In genomic region chr14:118569586-118569985, GRCm38 (mm10) we compare ENCODE assay signal across 25 mouse cellular contexts.
DNase-seq lines count a peak whose midpoint lies in the region; ATAC-seq and TF ChIP-seq lines count a peak whose summit lies in the region.
"Had no signal": no experiment of that assay in that cellular context is flagged by ENCODE, and none has a peak within 500 bp of the region (broad histone marks: within the 10 kb centered on the region; RNA-seq: fewer than 3 reads in every experiment).

No protein-coding gene starts in this region.

- in situ Hi-C loops in ES-E14 (cut with MboI; ENCODE audit: low sequenced_read_pairs in 2 of 2, unreplicated experiment in 2 of 2), result no loop called here

- no peaks in the 10 kb centered on the region for H3K27me3 ChIP-seq in kidney, postnatal 0 days (ENCODE audit: insufficient read depth, low read length)
- H3K27me3 ChIP-seq in kidney, adult 2 months (replicated peaks; ENCODE audit: control insufficient read depth, insufficient read depth, low read length), result no peaks in the 10 kb centered on the region
- H3K27me3 ChIP-seq in hindbrain, embryonic 13.5 days, result 0 out of 2 replicates have a peak, but pooled peaks cover 6% of the 10 kb centered on the region
- no peaks in the 10 kb centered on the region for H3K27me3 ChIP-seq in cerebellum, adult 2 months (ENCODE audit: control insufficient read depth, insufficient read depth, low read length)
- H3K27me3 ChIP-seq: embryonic facial prominence, embryonic 13.5 days; embryonic facial prominence, embryonic 15.5 days; Patski had no signal

- no peak overlapping the region for H3K27ac ChIP-seq in kidney, postnatal 0 days
- no peak overlapping the region for H3K27ac ChIP-seq in kidney, adult 2 months (ENCODE audit: insufficient read depth, low read depth, low read length)
- H3K27ac ChIP-seq in ES-E14 (ENCODE audit: insufficient read depth, low read depth, low read length, poor library complexity, severe bottlenecking), result no peak overlapping the region
- H3K27ac ChIP-seq in hindbrain, embryonic 13.5 days, result no peak overlapping the region
- H3K27ac ChIP-seq in cerebellum, adult 2 months (ENCODE audit: insufficient read depth, low read length), result no peak overlapping the region
- H3K27ac ChIP-seq: embryonic facial prominence, embryonic 13.5 days; embryonic facial prominence, embryonic 15.5 days; forebrain, embryonic 10.5 days; forebrain, embryonic 12.5 days had no signal

- TF ChIP-seq POLR2A in kidney, adult 2 months (IDR thresholded peaks at IDR 0.05; ENCODE audit: low read depth, low read length), result no peak
- TF ChIP-seq POLR2A in cerebellum, adult 2 months (IDR thresholded peaks at IDR 0.05; ENCODE audit: borderline replicate concordance, insufficient read depth, low read length), result no peak

- H3K4me2 ChIP-seq in kidney, postnatal 0 days (ENCODE audit: low read length), result no peak overlapping the region
- no peak overlapping the region for H3K4me2 ChIP-seq in hindbrain, embryonic 13.5 days
- H3K4me2 ChIP-seq: embryonic facial prominence, embryonic 13.5 days; embryonic facial prominence, embryonic 15.5 days; forebrain, embryonic 12.5 days had no signal

- peak; percentile 51 for DNase-seq in kidney, postnatal 0 days (ENCODE audit: low spot score)
- DNase-seq in kidney, adult 2 months, result no peak
- no peak for DNase-seq in ES-E14 (ENCODE audit: low read depth, low spot score)
- DNase-seq in retina, embryonic 14.5 days (ENCODE audit: low spot score), result peak; percentile 28
- DNase-seq in cerebellum, adult 2 months, result no peak
- DNase-seq: adrenal gland, adult 8-10 months; adrenal gland, postnatal 14 days; adrenal gland, postnatal 36 days; cerebellum, adult 11-12 months; cerebellum, adult 8-10 months; cerebellum, adult 9-11 months; cerebellum, postnatal 14 days; cerebellum, postnatal 36 days; embryo, embryonic 11 days had no signal

- H3K36me3 ChIP-seq in kidney, postnatal 0 days (ENCODE audit: insufficient read depth, low read length), result no peaks in the 10 kb centered on the region
- H3K36me3 ChIP-seq in kidney, adult 2 months (ENCODE audit: control insufficient read depth, insufficient read depth, low read length), result no peaks in the 10 kb centered on the region
- peaks cover 10% of the 10 kb centered on the region; the same call in 1 of the 2 replicates for H3K36me3 ChIP-seq in ES-E14 (ENCODE audit: control insufficient read depth, insufficient read depth, low read length, poor library complexity, severe bottlenecking)
- no peaks in the 10 kb centered on the region for H3K36me3 ChIP-seq in hindbrain, embryonic 13.5 days
- H3K36me3 ChIP-seq: embryonic facial prominence, embryonic 13.5 days; embryonic facial prominence, embryonic 15.5 days; forebrain, embryonic 10.5 days; forebrain, embryonic 12.5 days had no signal

- no peak overlapping the region for H3K4me3 ChIP-seq in kidney, postnatal 0 days (replicated peaks; ENCODE audit: low read depth, low read length)
- no peak overlapping the region for H3K4me3 ChIP-seq in kidney, adult 2 months (ENCODE audit: insufficient read depth, low read depth, low read length)
- H3K4me3 ChIP-seq in ES-E14 (ENCODE audit: insufficient read depth in 1 of 2, low read depth in 1 of 2, low read length in 2 of 2, poor library complexity in 1 of 2, severe bottlenecking in 1 of 2), result no peak overlapping the region
- H3K4me3 ChIP-seq in hindbrain, embryonic 13.5 days, result no peak overlapping the region
- H3K4me3 ChIP-seq in cerebellum, adult 2 months (replicated peaks; ENCODE audit: insufficient read depth, low read depth, low read length), result no peak overlapping the region
- H3K4me3 ChIP-seq: embryonic facial prominence, embryonic 13.5 days; embryonic facial prominence, embryonic 15.5 days; erythroblast, embryonic 14.5 days; forebrain, embryonic 10.5 days; forebrain, embryonic 12.5 days had no signal

- WGBS in kidney, postnatal 0 days, result 72% methylated on average over 13 of the region's 13 CpGs
- WGBS in kidney, adult 2 months, result 78% methylated on average over 13 of the region's 13 CpGs
- WGBS in hindbrain, embryonic 13.5 days, result 89% methylated on average over 13 of the region's 13 CpGs
- WGBS in cerebellum, adult 2 months, result 93% methylated on average over 13 of the region's 13 CpGs

- no peak for ATAC-seq in kidney, postnatal 0 days (replicated peaks; ENCODE audit: low FRiP score, low read depth)
- no peak for ATAC-seq in hindbrain, embryonic 13.5 days (ENCODE audit: low FRiP score)
- ATAC-seq: activated CD4-positive, CD25-positive, alpha-beta regulatory T cell, adult 4 months; forebrain, embryonic 14.5 days; forebrain, embryonic 16.5 days; Patski had no signal

- no peaks in the 10 kb centered on the region for H3K4me1 ChIP-seq in kidney, postnatal 0 days (replicated peaks; ENCODE audit: insufficient read depth, low read length)
- H3K4me1 ChIP-seq in kidney, adult 2 months (ENCODE audit: control insufficient read depth, insufficient read depth, low read length), result no peaks in the 10 kb centered on the region
- peaks cover 2 to 4% of the 10 kb centered on the region in 2 experiments; a peak in 1 of 4 replicates for H3K4me1 ChIP-seq in ES-E14 (ENCODE audit: control insufficient read depth in 2 of 2, insufficient read depth in 2 of 2, low read length in 2 of 2, poor library complexity in 1 of 2)
- peaks cover 21% of the 10 kb centered on the region for H3K4me1 ChIP-seq in hindbrain, embryonic 13.5 days (replicated peaks)
- H3K4me1 ChIP-seq in cerebellum, adult 2 months (ENCODE audit: control insufficient read depth, insufficient read depth, low read length), result no peaks in the 10 kb centered on the region; the same call in 1 of the 2 replicates

- no peak for TF ChIP-seq CTCF in kidney, postnatal 0 days (IDR thresholded peaks at IDR 0.05; ENCODE audit: low read depth)
- no peak for TF ChIP-seq CTCF in kidney, adult 2 months (conservative IDR thresholded peaks at IDR 0.05; ENCODE audit: insufficient read depth, insufficient read length, low read depth, low read length)
- no peak for TF ChIP-seq CTCF in cerebellum, adult 2 months (IDR thresholded peaks at IDR 0.05; ENCODE audit: borderline replicate concordance, insufficient read depth, low read depth, low read length)

- no peaks in the 10 kb centered on the region for H3K9me3 ChIP-seq in kidney, postnatal 0 days (replicated peaks; ENCODE audit: low read length)
- no peaks in the 10 kb centered on the region for H3K9me3 ChIP-seq in ES-E14 (ENCODE audit: control insufficient read depth, insufficient read depth, low read depth, low read length)
- no peaks in the 10 kb centered on the region for H3K9me3 ChIP-seq in hindbrain, embryonic 13.5 days
- H3K9me3 ChIP-seq: embryonic facial prominence, embryonic 13.5 days; embryonic facial prominence, embryonic 15.5 days; forebrain, embryonic 10.5 days; forebrain, embryonic 12.5 days; G1E had no signal

- no peak overlapping the region for H3K9ac ChIP-seq in kidney, postnatal 0 days (ENCODE audit: low read depth, low read length)
- H3K9ac ChIP-seq in ES-E14 (ENCODE audit: insufficient read depth, low read depth, low read length, poor library complexity, severe bottlenecking), result peak overlapping the region; percentile 31; the same call in 1 of the 2 replicates
- no peak overlapping the region for H3K9ac ChIP-seq in hindbrain, embryonic 13.5 days
- H3K9ac ChIP-seq: embryonic facial prominence, embryonic 13.5 days; embryonic facial prominence, embryonic 15.5 days; forebrain, embryonic 12.5 days had no signal

TF ChIP-seq in ES-E14, 5 proteins besides CTCF, POLR2A, EP300 and RAD21:
- TF ChIP-seq ZNF384 (IDR thresholded peaks at IDR 0.05; ENCODE audit: low read depth, low read length), result no peak
- TF ChIP-seq ZC3H11A (IDR thresholded peaks at IDR 0.05; ENCODE audit: borderline replicate concordance, low read depth, low read length), result no peak
- no peak for TF ChIP-seq CHD2 (IDR thresholded peaks at IDR 0.05; ENCODE audit: low read depth, low read length)
- TF ChIP-seq MAFK (IDR thresholded peaks at IDR 0.05; ENCODE audit: insufficient read depth, low read depth, low read length), result no peak
- no peak for TF ChIP-seq HCFC1 (IDR thresholded peaks at IDR 0.05; ENCODE audit: borderline replicate concordance, insufficient read depth, low read length)

Comparison
In these comparisons a context has a peak if more than half of its experiments do, and no peak if none do; other contexts are left out.
1. DNase-seq: peak in kidney, postnatal 0 days (single experiment) and retina, embryonic 14.5 days (single experiment); none in kidney, adult 2 months (single experiment), ES-E14 (single experiment) and cerebellum, adult 2 months (0 of 2).